Mouse (Mus musculus): ENCODE data around the gene Ccdc188.

- TF ChIP-seq POLR2A (IDR thresholded peaks at IDR 0.05; ENCODE audit: insufficient read depth, low read depth, low read length) = no peak
- TF ChIP-seq CTCF (IDR thresholded peaks at IDR 0.05; ENCODE audit: insufficient read depth, low read depth, low read length) = no peak
Measured at GRCm38 (mm10) chr16:18231047-18231446, 13.4 kb downstream of the Ccdc188 start.

Data from olfactory bulb, adult 2 months (tissue).